10 mouse cellular contexts compared by ENCODE assay signal in the genomic region with DNA sequence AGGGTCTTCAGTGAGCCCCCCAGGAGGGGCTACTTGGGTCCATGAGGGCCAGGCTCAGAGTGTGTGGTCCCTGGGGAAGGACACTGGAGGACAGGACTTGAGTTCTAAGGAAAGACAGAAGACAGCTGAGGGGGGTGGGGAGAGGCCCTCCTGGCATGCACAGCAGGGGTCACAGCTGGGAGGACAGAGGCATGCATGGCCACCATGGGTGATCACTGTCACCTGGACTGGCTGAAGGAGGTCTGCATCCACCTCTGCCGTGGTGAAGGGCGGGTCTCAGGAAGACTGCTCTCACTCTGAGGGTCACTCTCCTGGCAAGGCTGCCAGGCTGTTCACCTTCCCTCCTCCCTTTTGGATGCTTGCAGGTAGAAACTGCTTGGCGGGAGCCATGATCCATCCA. TPM values are rescaled to one million over a fixed set of nuclear protein-coding genes. Genes with fewer than 3 reads are reported as not detected.
DNase-seq lines count a peak whose midpoint lies in the region; ATAC-seq lines count a peak whose summit lies in the region.
"Had no signal": no experiment of that assay in that cellular context is flagged by ENCODE, and none has a peak within 500 bp of the region (broad histone marks: within the 10 kb centered on the region; RNA-seq: fewer than 3 reads in every experiment).

No protein-coding gene starts in this region.

- H3K4me3 ChIP-seq in forebrain, embryonic 10.5 days, result no peak overlapping the region
- no peak overlapping the region for H3K4me3 ChIP-seq in forebrain, embryonic 16.5 days (replicated peaks; ENCODE audit: low read length)
- no peak overlapping the region for H3K4me3 ChIP-seq in kidney, embryonic 16.5 days (ENCODE audit: low read length)
- H3K4me3 ChIP-seq in brown adipose tissue, adult 24 weeks (ENCODE audit: insufficient read depth, low read depth, low read length), result no peak overlapping the region
- no peak overlapping the region for H3K4me3 ChIP-seq in liver, embryonic 12.5 days

- 93% methylated on average over 3 of the region's 3 CpGs for WGBS in forebrain, embryonic 10.5 days
- WGBS in forebrain, embryonic 16.5 days, result 96% methylated on average over 3 of the region's 3 CpGs
- WGBS in kidney, embryonic 16.5 days, result 96% methylated on average over 2 of the region's 3 CpGs
- WGBS in liver, embryonic 12.5 days (ENCODE audit: insufficient replicate concordance), result 90% methylated on average over 3 of the region's 3 CpGs

- no peaks in the 10 kb centered on the region for H3K36me3 ChIP-seq in forebrain, embryonic 10.5 days (replicated peaks)
- H3K36me3 ChIP-seq in forebrain, embryonic 16.5 days (ENCODE audit: control insufficient read depth, insufficient read depth), result no peaks in the 10 kb centered on the region
- no peaks in the 10 kb centered on the region for H3K36me3 ChIP-seq in kidney, embryonic 16.5 days (ENCODE audit: insufficient read depth, low read length)
- H3K36me3 ChIP-seq in liver, embryonic 12.5 days, result peaks cover 5% of the 10 kb centered on the region

- DNase-seq in forebrain, embryonic 10.5 days (ENCODE audit: extremely low spot score, low spot score), result no peak
- no peak for DNase-seq in kidney, postnatal 14 days
- no peak for DNase-seq in layer of hippocampus, postnatal 25 days (ENCODE audit: extremely low spot score in 1 of 2, low spot score in 1 of 2)
- no peak for DNase-seq in layer of hippocampus, postnatal 10 days (ENCODE audit: low spot score in 2 of 2)
- DNase-seq: adrenal gland, adult 8-10 months; cerebellum, adult 9-11 months had no signal

- ATAC-seq in forebrain, embryonic 16.5 days, result no peak
- no peak for ATAC-seq in kidney, embryonic 16.5 days (ENCODE audit: low FRiP score, low TSS enrichment)
- ATAC-seq in liver, embryonic 12.5 days, result no peak

- no peaks in the 10 kb centered on the region for H3K9me3 ChIP-seq in forebrain, embryonic 10.5 days
- no peaks in the 10 kb centered on the region for H3K9me3 ChIP-seq in forebrain, embryonic 16.5 days (ENCODE audit: control insufficient read depth, low read length)
- H3K9me3 ChIP-seq in kidney, embryonic 16.5 days (ENCODE audit: low read length), result no peaks in the 10 kb centered on the region
- no peaks in the 10 kb centered on the region for H3K9me3 ChIP-seq in liver, embryonic 12.5 days (replicated peaks)

- 0 out of 2 replicates have a peak overlapping the region, but pooled peaks have one; percentile 22 for H3K27ac ChIP-seq in forebrain, embryonic 10.5 days
- no peak overlapping the region for H3K27ac ChIP-seq in forebrain, embryonic 16.5 days (ENCODE audit: low read length)
- peak overlapping the region; percentile 54; the same call in 1 of the 2 replicates for H3K27ac ChIP-seq in kidney, embryonic 16.5 days (ENCODE audit: low read length)
- H3K27ac ChIP-seq in brown adipose tissue, adult 24 weeks (replicated peaks; ENCODE audit: low read depth, low read length), result peak overlapping the region; percentile 95
- peak overlapping the region; percentile 91; the same call in 1 of the 2 replicates for H3K27ac ChIP-seq in liver, embryonic 12.5 days

- peaks cover 59% of the 10 kb centered on the region for H3K4me1 ChIP-seq in forebrain, embryonic 10.5 days
- H3K4me1 ChIP-seq in forebrain, embryonic 16.5 days (replicated peaks; ENCODE audit: control insufficient read depth, insufficient read depth, low read length), result peaks cover 8% of the 10 kb centered on the region
- peaks cover 31% of the 10 kb centered on the region for H3K4me1 ChIP-seq in kidney, embryonic 16.5 days (ENCODE audit: insufficient read depth, low read length)
- peaks cover 27% of the 10 kb centered on the region for H3K4me1 ChIP-seq in brown adipose tissue, adult 24 weeks (ENCODE audit: control insufficient read depth, insufficient read depth, insufficient read length, low read length)
- H3K4me1 ChIP-seq in liver, embryonic 12.5 days, result peaks cover 76% of the 10 kb centered on the region

- H3K9ac ChIP-seq in forebrain, embryonic 16.5 days (replicated peaks; ENCODE audit: low read depth, low read length), result no peak overlapping the region
- H3K9ac ChIP-seq in kidney, embryonic 16.5 days (replicated peaks; ENCODE audit: low read length), result no peak overlapping the region
- peak overlapping the region; percentile 10; the same call in 1 of the 2 replicates for H3K9ac ChIP-seq in liver, embryonic 12.5 days

- no peak overlapping the region for H3K4me2 ChIP-seq in forebrain, embryonic 16.5 days (ENCODE audit: low read length)
- no peak overlapping the region for H3K4me2 ChIP-seq in kidney, embryonic 16.5 days (replicated peaks; ENCODE audit: low read depth, low read length)
- no peak overlapping the region for H3K4me2 ChIP-seq in liver, embryonic 12.5 days

- no peaks in the 10 kb centered on the region for H3K27me3 ChIP-seq in forebrain, embryonic 10.5 days (ENCODE audit: poor library complexity, severe bottlenecking)
- no peaks in the 10 kb centered on the region for H3K27me3 ChIP-seq in forebrain, embryonic 16.5 days (replicated peaks; ENCODE audit: control insufficient read depth, insufficient read depth, low read length)
- no peaks in the 10 kb centered on the region for H3K27me3 ChIP-seq in kidney, embryonic 16.5 days (ENCODE audit: insufficient read depth, low read length)
- H3K27me3 ChIP-seq in liver, embryonic 12.5 days (replicated peaks), result no peaks in the 10 kb centered on the region

RNA-seq across cellular contexts. Expression of gene Pla2g6, which starts 3.8 kb away (rescaled TPM):
- 20.9 and 22.8 TPM in 2 replicates for polyA plus RNA-seq in forebrain, embryonic 10.5 days (2016; fragmentation: Nextera tagmentation; extraction: Ambion mirVana)
- polyA plus RNA-seq in forebrain, embryonic 16.5 days (2015; fragmentation: Nextera tagmentation; extraction: Ambion mirVana), result 26.4 and 31.0 TPM in 2 replicates
- polyA plus RNA-seq in kidney, embryonic 16.5 days (2015; fragmentation: Nextera tagmentation; extraction: Ambion mirVana), result 18.3 and 21.1 TPM in 2 replicates
- polyA plus RNA-seq in brown adipose tissue, adult 24 weeks (2012; ENCODE audit: insufficient read depth, insufficient read length, missing spikeins), result 11.6 and 13.4 TPM in 2 replicates
- 16.8 and 17.3 TPM in 2 replicates for polyA plus RNA-seq in liver, embryonic 12.5 days (2016; fragmentation: Nextera tagmentation; extraction: Ambion mirVana)
- 10 to 100 TPM; 24.2 to 24.3 TPM for total RNA-seq in layer of hippocampus, postnatal 25 days (2021)
- total RNA-seq in layer of hippocampus, postnatal 10 days (2021), result 10 to 100 TPM; 18.3 to 22.5 TPM

RNA-seq across cellular contexts. Expression of gene Maff, which starts 22.0 kb away (rescaled TPM):
- polyA plus RNA-seq in forebrain, embryonic 10.5 days (2016; fragmentation: Nextera tagmentation; extraction: Ambion mirVana), result 1.5 and 1.6 TPM in 2 replicates
- 0.97 and 1.1 TPM in 2 replicates for polyA plus RNA-seq in forebrain, embryonic 16.5 days (2015; fragmentation: Nextera tagmentation; extraction: Ambion mirVana)
- polyA plus RNA-seq in kidney, embryonic 16.5 days (2015; fragmentation: Nextera tagmentation; extraction: Ambion mirVana), result 3.7 and 4.0 TPM in 2 replicates
- 9.8 and 11.4 TPM in 2 replicates for polyA plus RNA-seq in brown adipose tissue, adult 24 weeks (2012; ENCODE audit: insufficient read depth, insufficient read length, missing spikeins)
- 1.1 and 2.8 TPM in 2 replicates for polyA plus RNA-seq in liver, embryonic 12.5 days (2016; fragmentation: Nextera tagmentation; extraction: Ambion mirVana)
- 1 to 10 TPM in 1 of 2 experiments, under 1 TPM in 1; 0.61 to 1.0 TPM for total RNA-seq in layer of hippocampus, postnatal 25 days (2021)
- total RNA-seq in layer of hippocampus, postnatal 10 days (2021), result 1 to 10 TPM; 1.7 to 2.0 TPM

RNA-seq across cellular contexts. Expression of gene Baiap2l2, which starts 39.0 kb away (rescaled TPM):
- 1.6 and 2.2 TPM in 2 replicates for polyA plus RNA-seq in forebrain, embryonic 10.5 days (2016; fragmentation: Nextera tagmentation; extraction: Ambion mirVana)
- 2.0 and 3.0 TPM in 2 replicates for polyA plus RNA-seq in forebrain, embryonic 16.5 days (2015; fragmentation: Nextera tagmentation; extraction: Ambion mirVana)
- 12.5 and 17.7 TPM in 2 replicates for polyA plus RNA-seq in kidney, embryonic 16.5 days (2015; fragmentation: Nextera tagmentation; extraction: Ambion mirVana)
- 0.54 and 1.1 TPM in 2 replicates for polyA plus RNA-seq in brown adipose tissue, adult 24 weeks (2012; ENCODE audit: insufficient read depth, insufficient read length, missing spikeins)
- 1.2 and 1.4 TPM in 2 replicates for polyA plus RNA-seq in liver, embryonic 12.5 days (2016; fragmentation: Nextera tagmentation; extraction: Ambion mirVana)
- total RNA-seq in layer of hippocampus, postnatal 25 days (2021), result 1 to 10 TPM; 3.3 to 4.2 TPM
- 1 to 10 TPM; 2.8 to 4.8 TPM for total RNA-seq in layer of hippocampus, postnatal 10 days (2021)
